Mouse (Mus musculus) gastrocnemius, postnatal 4 days (tissue): ENCODE measurements at regions not wholly inside any gene's neighbourhood (a gene's known extent, or its start where the extent isn't known, plus 50 kb on each side); places are given as distances from the start of the nearest gene placed in this dataset.

ENCODE experiments used
- DNase-seq, 2 experiments: peaks; one replicate each; pipeline ENCODE4 v3.0.0; 2021 to 2022; ENCODE audit warnings: low spot score in 2 of 2, mixed read lengths in 2 of 2

- DNase-seq, result peak; percentile 36 to 71
Observed at GRCm38 (mm10) chr7:88544393-88544792, 114.3 kb downstream of the Rab38 start.

GRCm38 (mm10) chr7:88544976-88545654 is 115.0 kb downstream of the Rab38 start:
- DNase-seq, result no peak

DNA sequence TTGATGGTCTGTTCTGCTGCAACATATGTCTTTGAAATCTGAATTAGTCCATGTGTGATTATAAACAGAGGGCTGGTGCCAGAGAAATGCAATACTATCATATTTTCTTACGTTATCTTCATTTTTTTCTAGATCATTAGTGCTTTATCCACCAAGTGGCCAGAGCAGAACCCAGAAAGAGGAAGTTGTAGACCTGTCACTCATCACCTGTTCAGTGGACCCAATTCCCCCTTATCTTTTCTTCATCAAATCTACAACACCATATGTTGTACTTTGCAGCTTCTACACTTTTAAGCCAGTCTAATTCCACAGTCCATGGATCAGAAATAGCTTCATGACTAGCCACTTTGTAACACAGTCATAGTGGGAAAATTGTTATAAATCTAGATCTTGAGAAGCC is 145.0 kb downstream of the Rab38 start:
- DNase-seq, result no peak

DNA sequence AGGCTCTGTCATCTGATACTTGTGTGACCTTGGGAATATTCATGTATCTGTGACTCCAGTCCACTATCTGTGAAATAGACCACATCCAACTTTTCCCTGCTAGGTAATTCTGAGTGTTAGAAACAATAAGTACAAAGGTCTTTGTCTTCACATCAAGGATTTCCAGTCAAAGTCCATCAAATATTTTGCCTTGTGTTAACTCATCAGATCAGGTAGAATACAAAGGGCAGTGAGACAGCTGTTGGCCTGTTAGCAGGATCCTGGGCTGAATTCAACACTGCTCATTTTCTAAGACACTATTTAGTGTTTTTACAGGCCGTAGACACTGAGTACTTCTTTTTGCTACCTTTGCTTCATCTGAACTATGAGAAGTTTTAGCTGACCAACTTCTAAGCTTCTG is 170.7 kb downstream of the Rab38 start:
- no peak for DNase-seq
